Mouse (Mus musculus) embryonic facial prominence, embryonic 15.5 days (tissue): ENCODE measurements around the gene Hist1h3d. TPM values are rescaled to one million over a fixed set of nuclear protein-coding genes. Genes with fewer than 3 reads are reported as not detected.
"Not testable (repeated sequence)": the region's sequence is repeated elsewhere in the genome, so short reads cannot be mapped to it uniquely, and the experiment has no call there.

Source experiments
- ATAC-seq: fragments of 200-750 bp; cut with Nextera tagmentation; 2 replicates; pipeline ENCODE4 v1.8.0; 2017; ENCODE audit warnings: low read depth, moderate TSS enrichment; ENCODE audit not compliant: insufficient number of reproducible peaks, low FRiP score, low TSS enrichment
- H3K27ac ChIP-seq: fragments of 300-500 bp; sonication (generic); replicated peaks from 2 replicates; pipeline ENCODE4 v1.5.1; 2015; ENCODE audit warnings: mild to moderate bottlenecking, inconsistent platforms
- H3K27me3 ChIP-seq: fragments of 300-500 bp; sonication (generic); 2 replicates; pipeline ENCODE4 v1.6.1; 2015; ENCODE audit warnings: inconsistent platforms
- H3K36me3 ChIP-seq: fragments of 300-500 bp; sonication (generic); 2 replicates; pipeline ENCODE4 v1.6.1; 2015; ENCODE audit warnings: mild to moderate bottlenecking, inconsistent platforms
- H3K4me1 ChIP-seq: fragments of 300-500 bp; sonication (generic); 2 replicates; pipeline ENCODE4 v1.6.1; 2015; ENCODE audit warnings: inconsistent platforms
- H3K4me2 ChIP-seq: fragments of 300-500 bp; sonication (generic); replicated peaks from 2 replicates; pipeline ENCODE4 v1.6.1; 2015; ENCODE audit warnings: mild to moderate bottlenecking, inconsistent platforms
- H3K4me3 ChIP-seq: fragments of 300-500 bp; sonication (generic); replicated peaks from 2 replicates; pipeline ENCODE4 v1.5.1; 2015; ENCODE audit warnings: mild to moderate bottlenecking, inconsistent platforms
- H3K9ac ChIP-seq: fragments of 300-500 bp; sonication (generic); 2 replicates; pipeline ENCODE4 v1.6.1; 2015; ENCODE audit warnings: inconsistent platforms
- H3K9me3 ChIP-seq: fragments of 300-500 bp; sonication (generic); replicated peaks from 2 replicates; pipeline ENCODE4 v1.6.1; 2016; ENCODE audit warnings: inconsistent platforms
- WGBS: fragments of 180-500 bp; shearing (Covaris S2); methylation state at CpG from one replicate; pipeline ENCODE4 v1.1.7; 2015; 5-methylcytosine and 5-hydroxymethylcytosine counted together
- microRNA-seq: library from miRNA; unstranded; fragments of <30 nt; microRNA quantifications from one replicate; pipeline ENCODE4, GENCODE M21; 2016; ENCODE audit warnings: borderline number of aligned reads
- polyA plus RNA-seq: library from polyadenylated mRNA; unstranded; fragments of >200 nt; fragmentation: Nextera tagmentation; extraction: Ambion mirVana; gene quantifications from 2 replicates; pipeline ENCODE4 v1.2.1, GENCODE M21; 2015

The Hist1h3d gene
- polyA plus RNA-seq, 1 experiment from 2014 or later = 5.0 TPM

- whole genome bisulfite sequencing = 38% methylated on average over 12 of the region's 12 CpGs
Measured at GRCm38 (mm10) chr13:23620056-23620732, 44.6 kb downstream of the Hist1h3d start.

GRCm38 (mm10) chr13:23620733-23621531 lies 45.4 kb downstream of the Hist1h3d start, which contains the start of gene Hist1h2be:
Hist1h2be (minus strand) TSS chr13:23621124.
- Histone ChIP-seq H3K27ac (peak within 1 kb of the TSS; percentile 98), H3K4me2 (peak within 1 kb of the TSS; percentile 86), H3K9ac (peak within 1 kb of the TSS; percentile 83), H3K4me1 (peaks cover 10% of the 10 kb centered on the region), H3K4me3 (peak within 1 kb of the TSS; percentile 54), H3K27me3 (no peaks in the 10 kb centered on the region), H3K36me3 (no peaks in the 10 kb centered on the region), H3K9me3 (no peaks in the 10 kb centered on the region)
- ATAC-seq = peak; percentile 88
- WGBS = under 1% methylated on average over 27 of the region's 27 CpGs

More at GRCm38 (mm10) chr13:23620056-23620732, 44.6 kb downstream of the Hist1h3d start:
- Histone ChIP-seq H3K4me2 (peak overlapping the region; percentile 86), H3K4me1 (peaks cover 10% of the 10 kb centered on the region), H3K9ac (peak overlapping the region; percentile 50), H3K36me3 (no peaks in the 10 kb centered on the region), H3K4me3 (peak overlapping the region; percentile 54), H3K27me3 (no peaks in the 10 kb centered on the region), H3K9me3 (no peaks in the 10 kb centered on the region), H3K27ac (peak overlapping the region; percentile 98)
- no peak for ATAC-seq

DNA sequence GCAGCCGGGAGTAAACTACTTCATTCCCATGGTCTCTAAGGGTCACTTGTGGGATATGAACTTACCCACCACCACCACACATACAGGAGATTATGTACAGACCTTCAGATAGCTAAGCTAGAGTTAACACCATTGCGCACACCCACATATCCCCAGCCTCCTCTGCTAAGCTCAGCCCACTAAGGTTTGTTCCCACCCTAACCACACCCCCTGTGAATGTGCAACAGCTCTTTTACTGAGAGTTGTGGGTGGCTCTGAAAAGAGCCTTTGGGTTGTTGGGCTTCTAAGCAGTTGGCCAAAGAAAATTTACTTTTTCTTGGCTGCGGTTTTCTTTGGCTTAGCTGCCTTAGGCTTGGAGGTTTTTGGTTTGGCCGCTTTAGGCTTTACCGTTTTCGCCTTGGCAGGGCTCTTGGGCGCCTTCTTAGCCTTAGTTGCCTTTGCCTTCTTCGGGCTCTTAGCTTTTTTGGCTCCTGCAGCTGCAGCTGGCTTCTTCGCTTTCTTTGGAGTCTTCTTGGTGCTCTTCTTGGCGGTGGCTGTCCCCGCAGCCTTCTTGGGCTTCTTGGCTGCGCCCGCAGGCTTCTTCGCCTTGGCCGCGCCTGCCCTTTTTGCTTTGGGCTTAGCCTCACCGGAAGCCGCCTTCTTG lies 46.1 kb downstream of the Hist1h3d start:
- H3K4me3 ChIP-seq = peak overlapping the region; percentile 54
- H3K36me3 ChIP-seq = no peaks in the 10 kb centered on the region
- ATAC-seq = peak; percentile 89
- H3K27ac ChIP-seq = peak overlapping the region; percentile 98
- under 1% methylated on average over 18 of the region's 18 CpGs for WGBS
- H3K4me1 ChIP-seq = peaks cover 10% of the 10 kb centered on the region
- H3K9ac ChIP-seq = peak overlapping the region; percentile 83
- peak overlapping the region; percentile 86 for H3K4me2 ChIP-seq
- H3K9me3 ChIP-seq = no peaks in the 10 kb centered on the region
- H3K27me3 ChIP-seq = no peaks in the 10 kb centered on the region

DNA sequence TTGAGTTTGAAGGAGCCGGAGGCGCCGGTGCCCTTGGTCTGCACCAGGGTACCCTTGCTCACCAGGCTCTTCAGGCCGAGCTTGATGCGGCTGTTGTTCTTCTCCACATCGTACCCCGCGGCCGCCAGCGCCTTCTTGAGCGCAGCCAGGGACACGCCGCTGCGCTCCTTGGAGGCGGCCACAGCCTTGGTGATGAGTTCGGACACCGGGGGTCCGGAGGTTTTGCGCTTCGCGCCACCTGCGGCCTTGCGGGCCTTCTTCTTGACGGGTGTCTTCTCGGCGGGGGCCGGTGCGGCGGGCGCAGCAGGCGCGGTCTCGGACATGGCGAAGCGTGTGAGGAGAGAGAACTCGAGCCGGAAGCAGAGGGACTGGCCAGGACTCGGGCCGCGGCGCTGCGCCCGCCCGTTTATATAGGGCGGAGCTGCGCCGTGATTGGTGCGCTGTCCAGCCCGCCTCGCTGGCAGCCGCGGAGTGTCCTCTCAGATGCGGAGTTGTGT lies 46.7 kb downstream of the Hist1h3d start, which contains the start of gene Hist1h1e:
Gene Hist1h1e, minus strand, starts transcription at position 384 of the 497 bp plus-strand sequence.
- peak within 1 kb of the TSS; percentile 86 for H3K4me2 ChIP-seq
- H3K27ac ChIP-seq = peak within 1 kb of the TSS; percentile 98
- H3K9me3 ChIP-seq, H3K27me3 ChIP-seq, H3K36me3 ChIP-seq, H3K4me1 ChIP-seq: not testable (repeated sequence)
- peak within 1 kb of the TSS; percentile 83 for H3K9ac ChIP-seq
- WGBS = under 1% methylated on average over 50 of the region's 53 CpGs
- H3K4me3 ChIP-seq = peak within 1 kb of the TSS; percentile 54
- peak; percentile 92 for ATAC-seq

DNA sequence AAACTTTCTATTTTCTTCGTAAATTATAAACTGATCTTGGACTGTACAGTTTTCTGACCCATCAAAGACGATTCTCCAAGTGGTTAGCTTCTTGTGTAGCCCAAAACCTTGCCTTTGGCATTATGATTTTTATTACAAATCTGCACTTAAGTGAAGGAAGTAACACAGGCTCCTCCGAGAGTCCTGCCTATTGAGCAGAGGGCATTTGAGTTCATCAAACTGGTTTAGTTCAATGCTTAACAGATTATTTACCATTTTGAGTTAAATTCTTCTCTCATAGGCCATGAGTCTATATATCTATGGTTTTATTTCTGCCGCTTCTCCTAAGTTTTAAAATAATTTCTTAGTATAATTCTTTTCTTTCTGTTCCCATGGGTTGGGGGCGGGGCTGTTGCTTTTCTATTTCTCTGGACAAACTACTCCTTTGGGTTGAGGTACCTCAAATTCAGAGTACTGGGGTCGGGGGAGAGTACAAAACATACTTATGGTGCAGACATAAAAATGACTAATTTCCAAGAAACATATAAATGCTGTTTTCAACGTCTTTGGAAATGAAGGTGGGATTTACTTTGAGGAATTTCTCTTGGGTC lies 47.4 kb downstream of the Hist1h3d start:
- H3K9ac ChIP-seq = no peak overlapping the region
- ATAC-seq = no peak
- WGBS = 26% methylated on average over 7 of the region's 7 CpGs
- H3K4me2 ChIP-seq = peak overlapping the region; percentile 86
- H3K4me3 ChIP-seq = peak overlapping the region; percentile 54
- H3K9me3 ChIP-seq = no peaks in the 10 kb centered on the region
- peak overlapping the region; percentile 98 for H3K27ac ChIP-seq
- peaks cover 10% of the 10 kb centered on the region for H3K4me1 ChIP-seq
- H3K27me3 ChIP-seq = no peaks in the 10 kb centered on the region
- no peaks in the 10 kb centered on the region for H3K36me3 ChIP-seq

Small RNAs within 50 kb of the gene (microRNA-seq; reads per million reads assigned to microRNA genes)
- gene Gm44297 = not detected
- not detected for gene Gm44359
- not detected for gene Gm44394

Other genes starting within 250 kb of the Hist1h3d start
- gene Zfp322a, start 206.6 kb upstream of the Hist1h3d start, polyA plus RNA-seq = 38.5 and 43.1 TPM in 2 replicates
- 12.2 and 12.7 TPM in 2 replicates for gene Abt1, start 151.9 kb upstream of the Hist1h3d start, polyA plus RNA-seq
- gene Btn1a1, start 109.9 kb upstream of the Hist1h3d start, polyA plus RNA-seq = 0.04 TPM in 1 of 2 replicates, not detected in the other
- 0.55 and 0.65 TPM in 2 replicates for gene Btn2a2, start 86.9 kb upstream of the Hist1h3d start, polyA plus RNA-seq
- 6.1 and 7.1 TPM in 2 replicates for gene Hist1h4h, start 44.7 kb upstream of the Hist1h3d start, polyA plus RNA-seq
- 2.7 and 3.4 TPM in 2 replicates for gene Hist1h2af, start 41.9 kb upstream of the Hist1h3d start, polyA plus RNA-seq
- 3.2 and 5.3 TPM in 2 replicates for gene Hist1h3g, start 40.3 kb upstream of the Hist1h3d start, polyA plus RNA-seq
- 1.0 and 1.1 TPM in 2 replicates for gene Hist1h2bh, start 32.4 kb upstream of the Hist1h3d start, polyA plus RNA-seq
- 0.25 and 0.37 TPM in 2 replicates for gene Hist1h3f, start 31.7 kb upstream of the Hist1h3d start, polyA plus RNA-seq
- 1.1 and 1.7 TPM in 2 replicates for gene Hist1h4f, start 24.1 kb upstream of the Hist1h3d start, polyA plus RNA-seq
- 0.44 and 0.55 TPM in 2 replicates for gene Hist1h1d, start 22.5 kb upstream of the Hist1h3d start, polyA plus RNA-seq
- gene Hist1h3e, start 13.4 kb upstream of the Hist1h3d start, polyA plus RNA-seq = 3.7 and 4.4 TPM in 2 replicates
- gene Hist1h2ae, start 4.5 kb upstream of the Hist1h3d start, polyA plus RNA-seq = 53.3 and 77.8 TPM in 2 replicates
- gene Hist1h2bg, start 4.4 kb upstream of the Hist1h3d start, polyA plus RNA-seq = 6.5 and 8.3 TPM in 2 replicates
- gene Hist1h2bf, start 1.6 kb upstream of the Hist1h3d start, polyA plus RNA-seq = 2.8 and 3.7 TPM in 2 replicates
- 1.8 and 3.9 TPM in 2 replicates for gene Hist1h2ad, start 1.4 kb upstream of the Hist1h3d start, polyA plus RNA-seq
- gene Hist1h4d, start 5.8 kb downstream of the Hist1h3d start, polyA plus RNA-seq = 86.2 and 107 TPM in 2 replicates
- gene Hist1h2be, start 45.4 kb downstream of the Hist1h3d start, polyA plus RNA-seq = 2.7 and 3.6 TPM in 2 replicates
- gene Hist1h1e, start 46.8 kb downstream of the Hist1h3d start, polyA plus RNA-seq = 14.7 and 20.7 TPM in 2 replicates
- 1.1 and 1.3 TPM in 2 replicates for gene Hist1h2ac, start 108.2 kb downstream of the Hist1h3d start, polyA plus RNA-seq
- gene Hist1h2bc, start 108.4 kb downstream of the Hist1h3d start, polyA plus RNA-seq = 63.3 and 66.8 TPM in 2 replicates
- not detected in 2 replicates for gene Hist1h1t, start 120.1 kb downstream of the Hist1h3d start, polyA plus RNA-seq
- gene Hist1h4c, start 122.7 kb downstream of the Hist1h3d start, polyA plus RNA-seq = 4.2 and 5.3 TPM in 2 replicates
- gene Hfe, start 135.1 kb downstream of the Hist1h3d start, polyA plus RNA-seq = 8.7 and 13.0 TPM in 2 replicates
- 36.4 TPM in 2 replicates for gene Hist1h1c, start 163.0 kb downstream of the Hist1h3d start, polyA plus RNA-seq
- gene Hist1h3c, start 169.8 kb downstream of the Hist1h3d start, polyA plus RNA-seq = 3.5 and 4.8 TPM in 2 replicates
- 2.0 and 2.1 TPM in 2 replicates for gene Hist1h2bb, start 171.0 kb downstream of the Hist1h3d start, polyA plus RNA-seq
- gene Hist1h2ab, start 175.4 kb downstream of the Hist1h3d start, polyA plus RNA-seq = 23.1 and 38.3 TPM in 2 replicates
- 8.4 and 9.7 TPM in 2 replicates for gene Hist1h3b, start 176.5 kb downstream of the Hist1h3d start, polyA plus RNA-seq
- gene Hist1h4b, start 181.2 kb downstream of the Hist1h3d start, polyA plus RNA-seq = 2.6 and 3.0 TPM in 2 replicates
- gene Hist1h4a, start 185.5 kb downstream of the Hist1h3d start, polyA plus RNA-seq = 0.39 and 0.42 TPM in 2 replicates
- 2.3 and 3.5 TPM in 2 replicates for gene Hist1h3a, start 186.6 kb downstream of the Hist1h3d start, polyA plus RNA-seq
- 1.8 and 1.9 TPM in 2 replicates for gene Hist1h1a, start 187.9 kb downstream of the Hist1h3d start, polyA plus RNA-seq
- gene Trim38, start 194.2 kb downstream of the Hist1h3d start, polyA plus RNA-seq = not detected in 2 replicates
- gene Slc17a2, start 231.2 kb downstream of the Hist1h3d start, polyA plus RNA-seq = not detected in 2 replicates